Comparison of ENCODE assay signal across 17 mouse cellular contexts in genomic region chr8:77100370-77100769, GRCm38 (mm10).
DNase-seq lines count a peak whose midpoint lies in the region; ATAC-seq and TF ChIP-seq lines count a peak whose summit lies in the region.
"Had no signal": no experiment of that assay in that cellular context is flagged by ENCODE, and none has a peak within 500 bp of the region (broad histone marks: within the 10 kb centered on the region; RNA-seq: fewer than 3 reads in every experiment).

No protein-coding gene starts in this region.

- H3K9me3 ChIP-seq in intestine, embryonic 15.5 days: no peaks in the 10 kb centered on the region
- H3K9me3 ChIP-seq in intestine, postnatal 0 days (ENCODE audit: control insufficient read depth): no peaks in the 10 kb centered on the region
- no peaks in the 10 kb centered on the region for H3K9me3 ChIP-seq in lung, postnatal 0 days (ENCODE audit: low read length)
- no peaks in the 10 kb centered on the region for H3K9me3 ChIP-seq in liver, postnatal 0 days (ENCODE audit: low read length)
- no peaks in the 10 kb centered on the region for H3K9me3 ChIP-seq in neural tube, embryonic 15.5 days (replicated peaks)
- H3K9me3 ChIP-seq: embryonic facial prominence, embryonic 15.5 days; forebrain, embryonic 15.5 days; hindbrain, embryonic 15.5 days; megakaryocyte, embryonic 14.5 days; midbrain, embryonic 13.5 days had no signal

- no peak overlapping the region for H3K4me3 ChIP-seq in intestine, embryonic 15.5 days (replicated peaks)
- no peak overlapping the region for H3K4me3 ChIP-seq in intestine, postnatal 0 days (ENCODE audit: low read depth, low read length)
- H3K4me3 ChIP-seq in lung, postnatal 0 days (ENCODE audit: low read depth, low read length): no peak overlapping the region
- H3K4me3 ChIP-seq in liver, postnatal 0 days (ENCODE audit: low read depth, low read length): no peak overlapping the region
- H3K4me3 ChIP-seq in neural tube, embryonic 15.5 days (replicated peaks): no peak overlapping the region
- H3K4me3 ChIP-seq: embryonic facial prominence, embryonic 15.5 days; forebrain, embryonic 15.5 days; hindbrain, embryonic 15.5 days; megakaryocyte, embryonic 14.5 days; midbrain, embryonic 13.5 days had no signal

- no peak overlapping the region for H3K9ac ChIP-seq in intestine, embryonic 15.5 days
- H3K9ac ChIP-seq in intestine, postnatal 0 days (ENCODE audit: low read depth, low read length): no peak overlapping the region
- H3K9ac ChIP-seq in lung, postnatal 0 days (replicated peaks; ENCODE audit: low read depth): no peak overlapping the region
- no peak overlapping the region for H3K9ac ChIP-seq in liver, postnatal 0 days (replicated peaks)
- H3K9ac ChIP-seq in neural tube, embryonic 15.5 days (replicated peaks): no peak overlapping the region
- H3K9ac ChIP-seq: embryonic facial prominence, embryonic 15.5 days; forebrain, embryonic 15.5 days; hindbrain, embryonic 15.5 days; midbrain, embryonic 13.5 days had no signal

- no peaks in the 10 kb centered on the region for H3K27me3 ChIP-seq in intestine, embryonic 15.5 days (replicated peaks)
- H3K27me3 ChIP-seq in intestine, postnatal 0 days (replicated peaks; ENCODE audit: control insufficient read depth, insufficient read depth, low read length): no peaks in the 10 kb centered on the region
- no peaks in the 10 kb centered on the region for H3K27me3 ChIP-seq in lung, postnatal 0 days (replicated peaks; ENCODE audit: insufficient read depth, low read length)
- H3K27me3 ChIP-seq in liver, postnatal 0 days (ENCODE audit: insufficient read depth, low read length): no peaks in the 10 kb centered on the region
- H3K27me3 ChIP-seq in neural tube, embryonic 15.5 days (replicated peaks): no peaks in the 10 kb centered on the region
- H3K27me3 ChIP-seq: embryonic facial prominence, embryonic 15.5 days; forebrain, embryonic 15.5 days; hindbrain, embryonic 15.5 days; megakaryocyte, embryonic 14.5 days; midbrain, embryonic 13.5 days had no signal

- no peak overlapping the region for H3K4me2 ChIP-seq in intestine, embryonic 15.5 days (replicated peaks)
- H3K4me2 ChIP-seq in intestine, postnatal 0 days (replicated peaks; ENCODE audit: low read depth): no peak overlapping the region
- H3K4me2 ChIP-seq in lung, postnatal 0 days (replicated peaks; ENCODE audit: low read depth, low read length): no peak overlapping the region
- no peak overlapping the region for H3K4me2 ChIP-seq in liver, postnatal 0 days (ENCODE audit: low read depth, low read length)
- H3K4me2 ChIP-seq in neural tube, embryonic 15.5 days: no peak overlapping the region
- H3K4me2 ChIP-seq: embryonic facial prominence, embryonic 15.5 days; forebrain, embryonic 15.5 days; heart, embryonic 11.5 days; hindbrain, embryonic 15.5 days; midbrain, embryonic 13.5 days had no signal

- H3K36me3 ChIP-seq in intestine, embryonic 15.5 days: no peaks in the 10 kb centered on the region
- no peaks in the 10 kb centered on the region for H3K36me3 ChIP-seq in intestine, postnatal 0 days (ENCODE audit: control insufficient read depth, insufficient read depth)
- no peaks in the 10 kb centered on the region for H3K36me3 ChIP-seq in lung, postnatal 0 days (ENCODE audit: insufficient read depth, low read length)
- no peaks in the 10 kb centered on the region for H3K36me3 ChIP-seq in liver, postnatal 0 days (replicated peaks; ENCODE audit: insufficient read depth, low read length)
- no peaks in the 10 kb centered on the region for H3K36me3 ChIP-seq in neural tube, embryonic 15.5 days
- H3K36me3 ChIP-seq: embryonic facial prominence, embryonic 15.5 days; forebrain, embryonic 15.5 days; hindbrain, embryonic 15.5 days; midbrain, embryonic 13.5 days had no signal

- ATAC-seq in intestine, embryonic 15.5 days: peak; percentile 73
- ATAC-seq in intestine, postnatal 0 days: no peak
- no peak for ATAC-seq in lung, postnatal 0 days
- ATAC-seq in liver, postnatal 0 days: peak; percentile 56
- ATAC-seq in neural tube, embryonic 15.5 days (ENCODE audit: low FRiP score): no peak
- ATAC-seq: forebrain, embryonic 15.5 days; midbrain, embryonic 13.5 days had no signal

- H3K4me1 ChIP-seq in intestine, embryonic 15.5 days (replicated peaks): no peaks in the 10 kb centered on the region
- H3K4me1 ChIP-seq in intestine, postnatal 0 days (replicated peaks; ENCODE audit: control insufficient read depth, insufficient read depth, low read length): 0 out of 2 replicates have a peak, but pooled peaks cover 5% of the 10 kb centered on the region
- H3K4me1 ChIP-seq in lung, postnatal 0 days (ENCODE audit: insufficient read depth, low read depth, low read length): no peaks in the 10 kb centered on the region; the same call in 1 of the 2 replicates
- H3K4me1 ChIP-seq in liver, postnatal 0 days (ENCODE audit: insufficient read depth): no peaks in the 10 kb centered on the region
- no peaks in the 10 kb centered on the region for H3K4me1 ChIP-seq in neural tube, embryonic 15.5 days
- H3K4me1 ChIP-seq: embryonic facial prominence, embryonic 15.5 days; forebrain, embryonic 15.5 days; hindbrain, embryonic 15.5 days; megakaryocyte, embryonic 14.5 days; midbrain, embryonic 13.5 days had no signal

- H3K27ac ChIP-seq in intestine, embryonic 15.5 days: no peak overlapping the region
- no peak overlapping the region for H3K27ac ChIP-seq in intestine, postnatal 0 days (ENCODE audit: low read depth, low read length)
- no peak overlapping the region for H3K27ac ChIP-seq in lung, postnatal 0 days (ENCODE audit: low read length)
- H3K27ac ChIP-seq in liver, postnatal 0 days (ENCODE audit: low read depth): no peak overlapping the region
- H3K27ac ChIP-seq in neural tube, embryonic 15.5 days (replicated peaks): no peak overlapping the region
- H3K27ac ChIP-seq: embryonic facial prominence, embryonic 15.5 days; forebrain, embryonic 15.5 days; hindbrain, embryonic 15.5 days; midbrain, embryonic 13.5 days had no signal

- TF ChIP-seq EP300 in lung, postnatal 0 days (IDR thresholded peaks at IDR 0.05): no peak
- TF ChIP-seq EP300 in liver, postnatal 0 days (IDR thresholded peaks at IDR 0.05; ENCODE audit: low read depth): no peak

- WGBS in intestine, embryonic 15.5 days: 54% methylated on average over 2 of the region's 2 CpGs
- WGBS in intestine, postnatal 0 days: 44% methylated on average over 2 of the region's 2 CpGs
- 58% methylated on average over 2 of the region's 2 CpGs for WGBS in lung, postnatal 0 days
- WGBS in liver, postnatal 0 days (ENCODE audit: insufficient replicate concordance): 67% methylated on average over 2 of the region's 2 CpGs
- 85% methylated on average over 2 of the region's 2 CpGs for WGBS in neural tube, embryonic 15.5 days

- no peak for TF ChIP-seq CTCF in intestine, postnatal 0 days (IDR thresholded peaks at IDR 0.05; ENCODE audit: low read depth)
- no peak for TF ChIP-seq CTCF in lung, postnatal 0 days (IDR thresholded peaks at IDR 0.05)
- no peak for TF ChIP-seq CTCF in liver, postnatal 0 days (IDR thresholded peaks at IDR 0.05; ENCODE audit: low read depth)

- peak; percentile 24 to 41 for DNase-seq in lung, adult 18-20 months
- no peak for DNase-seq in lung, postnatal 0 days (ENCODE audit: low spot score)
- DNase-seq in kidney, postnatal 10 days: peak; percentile 73
- DNase-seq in liver, postnatal 0 days: peak; percentile 53
- DNase-seq in B cell, adult 2 months: no peak
- DNase-seq: adrenal gland, postnatal 25 days; cerebellum, adult 8-10 months; gastrocnemius, postnatal 10 days had no signal

Comparison
In these comparisons a context has a peak if more than half of its experiments do, and no peak if none do; other contexts are left out.
1. ATAC-seq: peak in intestine, embryonic 15.5 days (single experiment) and liver, postnatal 0 days (single experiment); none in intestine, postnatal 0 days (single experiment), lung, postnatal 0 days (single experiment) and neural tube, embryonic 15.5 days (single experiment).
2. DNase-seq: peak in lung, adult 18-20 months (2 of 2), kidney, postnatal 10 days (single experiment) and liver, postnatal 0 days (single experiment); none in lung, postnatal 0 days (single experiment) and B cell, adult 2 months (0 of 2).